Mouse (Mus musculus) T-helper 17 cell (primary cell): ENCODE measurements around the gene Zgpat.

ENCODE experiments used
- in situ Hi-C, 2 experiments: fragments of 300-600 bp; cut with MboI, MseI; formaldehyde crosslinking; loops; 1 replicate in 1 of 2; 2 replicates in 1 of 2; pipeline ENCODE4 v1.15.1; 2025; ENCODE audit warnings: high pct_unique_total_duplicates in 2 of 2

Zgpat gene

GRCm38 (mm10) chr2:181364860-181365596 lies at the start of gene Zgpat, which contains the start of gene Arfrp1:
Gene Zgpat (plus strand): TSS chr2:181364928.
Gene Arfrp1 (minus strand): TSS chr2:181365404.
- in situ Hi-C loops: loop anchor here in 1 of 2 experiments (25.0 kb wide), 1 partner anchor 653 kb away; the partner anchor contains the start of genes Dido1 and Gid8

- in situ Hi-C loops: no loop called here
These were observed 45.3 kb upstream of the Zgpat start, which contains the start of gene Rtel1 for GRCm38 (mm10) chr2:181319248-181320102. Gene Rtel1 (plus strand): TSS chr2:181319739.

- in situ Hi-C loops: no loop called here
These were observed 44.6 kb upstream of the Zgpat start for GRCm38 (mm10) chr2:181320103-181320499.

GRCm38 (mm10) chr2:181322136-181322535 lies 42.6 kb upstream of the Zgpat start:
- in situ Hi-C loops: no loop called here

- in situ Hi-C loops: no loop called here
These were observed 38.6 kb upstream of the Zgpat start for GRCm38 (mm10) chr2:181326098-181326497.

GRCm38 (mm10) chr2:181332542-181332941 lies 32.2 kb upstream of the Zgpat start:
- in situ Hi-C loops: loop anchor here in 1 of 2 experiments (10.0 kb wide), 1 partner anchor 148 kb away; the partner anchor contains the start of gene Ppdpf

GRCm38 (mm10) chr2:181334023-181334422 lies 30.7 kb upstream of the Zgpat start:
- in situ Hi-C loops: loop anchor here in 1 of 2 experiments (10.0 kb wide), 1 partner anchor 149 kb away; the partner anchor contains the start of gene Ppdpf

GRCm38 (mm10) chr2:181340426-181340825 lies 24.3 kb upstream of the Zgpat start:
- in situ Hi-C loops: no loop called here

GRCm38 (mm10) chr2:181342766-181343165 lies 22.0 kb upstream of the Zgpat start:
- in situ Hi-C loops: no loop called here

GRCm38 (mm10) chr2:181356780-181357179 lies 7.9 kb upstream of the Zgpat start:
- in situ Hi-C loops: loop anchor here in 1 of 2 experiments (25.0 kb wide), 1 partner anchor 644 kb away; the partner anchor contains the start of genes Dido1 and Gid8

GRCm38 (mm10) chr2:181363946-181364345 lies 782 bp upstream of the Zgpat start:
- in situ Hi-C loops: loop anchor here in 1 of 2 experiments (25.0 kb wide), 1 partner anchor 652 kb away; the partner anchor contains the start of genes Dido1 and Gid8

GRCm38 (mm10) chr2:181364487-181364859 lies 255 bp upstream of the Zgpat start:
- in situ Hi-C loops: loop anchor here in 1 of 2 experiments (25.0 kb wide), 1 partner anchor 652 kb away; the partner anchor contains the start of genes Dido1 and Gid8

GRCm38 (mm10) chr2:181365655-181366075 lies 937 bp downstream of the Zgpat start:
- in situ Hi-C loops: loop anchor here in 1 of 2 experiments (25.0 kb wide), 1 partner anchor 653 kb away; the partner anchor contains the start of genes Dido1 and Gid8

GRCm38 (mm10) chr2:181370001-181370400 lies 5.3 kb downstream of the Zgpat start:
- in situ Hi-C loops: loop anchor here in 1 of 2 experiments (25.0 kb wide), 1 partner anchor 658 kb away; the partner anchor contains the start of genes Dido1 and Gid8

GRCm38 (mm10) chr2:181375787-181376186 lies 11.1 kb downstream of the Zgpat start:
- in situ Hi-C loops: no loop called here

GRCm38 (mm10) chr2:181377230-181377629 lies 12.5 kb downstream of the Zgpat start:
- in situ Hi-C loops: no loop called here

- in situ Hi-C loops: no loop called here
These were observed 14.0 kb downstream of the Zgpat start for GRCm38 (mm10) chr2:181378701-181379100.

GRCm38 (mm10) chr2:181379778-181380177 lies 15.1 kb downstream of the Zgpat start, which contains the start of gene Lime1:
Gene Lime1 (plus strand): TSS chr2:181380078.
- in situ Hi-C loops: loop anchor here in 1 of 2 experiments (5.0 kb wide), 1 partner anchor 203 kb away; the partner anchor contains the start of gene Uckl1

- in situ Hi-C loops: loop anchor here in 1 of 2 experiments (5.0 kb wide), 1 partner anchor 202 kb away; the partner anchor contains the start of gene Uckl1
These were observed 15.5 kb downstream of the Zgpat start for GRCm38 (mm10) chr2:181380251-181380650.

- in situ Hi-C loops: loop anchor here in 1 of 2 experiments (5.0 kb wide), 1 partner anchor 201 kb away; the partner anchor contains the start of gene Uckl1
These were observed 16.4 kb downstream of the Zgpat start for GRCm38 (mm10) chr2:181381107-181381506.
